Mouse (Mus musculus): ENCODE results near the gene Cnpy4.

Cnpy4 gene

GRCm38 (mm10) chr5:138186950-138187638 is at the start of gene Cnpy4, which contains the start of gene Taf6:
Gene Cnpy4, plus strand, starts transcription at chr5:138187485.
Gene Taf6, minus strand, starts transcription at chr5:138187451.
- DNase-seq (ENCODE audit: low spot score in 2 of 2): peak; percentile 57 to 65

GRCm38 (mm10) chr5:138137935-138138549 is 49.2 kb upstream of the Cnpy4 start:
- no peak for DNase-seq (ENCODE audit: low spot score in 2 of 2)

- DNase-seq (ENCODE audit: low spot score in 2 of 2): no peak
These were observed 48.7 kb upstream of the Cnpy4 start for GRCm38 (mm10) chr5:138138585-138138984.

- DNase-seq (ENCODE audit: low spot score in 2 of 2): no peak
These were observed 32.9 kb upstream of the Cnpy4 start for GRCm38 (mm10) chr5:138154390-138154789.

DNA sequence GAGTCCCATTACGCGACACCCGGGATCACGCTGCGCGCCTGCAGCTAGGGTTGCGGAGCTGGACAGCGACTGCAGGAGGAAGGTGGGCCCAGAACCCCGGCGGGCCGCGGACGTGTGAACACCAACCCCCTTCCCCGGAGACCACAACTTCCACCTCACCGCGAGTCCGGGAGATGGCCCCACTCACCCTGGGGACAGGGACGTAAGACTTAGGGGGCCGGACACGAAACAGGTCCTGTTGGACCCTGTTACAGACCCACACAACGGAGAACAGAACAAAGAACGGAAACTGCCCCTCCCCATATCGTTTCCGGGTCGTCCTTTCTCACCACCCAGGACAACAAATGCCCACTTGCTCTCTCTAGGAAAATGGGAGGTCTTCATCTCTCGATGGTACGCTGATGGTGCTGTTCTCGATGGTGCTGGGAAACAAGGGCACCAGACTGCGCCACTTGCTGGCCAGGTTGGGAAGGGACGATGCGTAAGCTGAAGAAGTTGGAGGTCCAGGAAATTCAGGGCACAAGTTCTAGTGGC is 31.8 kb upstream of the Cnpy4 start, which contains the start of gene Zfp113:
Gene Zfp113, minus strand, starts transcription at position 302 of the 534 bp plus-strand sequence.
- DNase-seq (ENCODE audit: low spot score in 2 of 2): peak; percentile 56 to 83

DNA sequence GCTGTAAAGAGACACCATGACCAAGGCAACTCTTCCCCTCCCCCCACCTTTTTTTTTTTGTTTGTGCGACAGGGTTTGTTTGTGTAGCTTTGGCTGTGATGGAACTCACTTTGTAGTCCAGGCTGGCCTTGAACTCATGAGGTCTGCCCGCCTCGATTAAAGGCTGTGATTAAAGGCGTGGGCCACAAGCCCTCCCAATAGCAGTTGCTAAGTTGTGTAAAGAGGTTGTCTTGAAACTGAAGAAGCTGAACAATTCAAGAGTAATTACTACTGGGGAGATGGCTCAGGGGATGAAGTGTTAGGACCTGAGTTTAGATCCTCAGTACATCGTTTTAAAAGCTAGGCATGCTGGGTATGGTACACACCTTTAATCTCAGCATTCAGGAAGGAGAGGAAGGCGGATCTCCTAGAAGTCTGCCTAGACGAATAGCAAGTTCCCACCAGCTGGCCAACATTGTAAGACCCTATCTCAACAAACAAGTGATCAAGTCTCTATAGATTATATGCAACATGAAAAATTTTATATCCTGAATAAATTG is 27.0 kb upstream of the Cnpy4 start:
- no peak for DNase-seq (ENCODE audit: low spot score in 2 of 2)

- DNase-seq (ENCODE audit: low spot score in 2 of 2): peak; percentile 88 to 91
These were observed 26.2 kb upstream of the Cnpy4 start, which contains the start of gene Cops6 for GRCm38 (mm10) chr5:138160842-138161665. Gene Cops6, plus strand, starts transcription at chr5:138161071.

DNA sequence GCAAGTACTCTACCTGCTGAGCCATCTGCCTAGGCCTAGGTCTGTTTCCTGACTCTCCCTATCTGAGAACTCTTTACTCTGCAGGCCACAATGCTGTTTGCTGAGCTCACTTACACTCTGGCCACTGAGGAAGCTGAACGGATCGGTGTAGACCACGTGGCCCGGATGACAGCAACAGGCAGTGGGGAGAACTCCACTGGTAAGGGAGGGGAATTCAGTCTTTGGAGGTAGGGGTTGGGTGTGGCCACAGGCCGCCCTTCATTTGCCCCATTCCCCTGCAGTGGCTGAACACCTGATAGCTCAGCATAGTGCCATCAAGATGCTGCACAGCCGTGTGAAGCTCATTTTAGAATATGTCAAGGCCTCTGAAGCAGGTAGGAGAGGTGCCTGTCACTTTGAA is 24.2 kb upstream of the Cnpy4 start:
- no peak for DNase-seq (ENCODE audit: low spot score in 2 of 2)

GRCm38 (mm10) chr5:138163610-138164009 is 23.7 kb upstream of the Cnpy4 start:
- no peak for DNase-seq (ENCODE audit: low spot score in 2 of 2)

DNA sequence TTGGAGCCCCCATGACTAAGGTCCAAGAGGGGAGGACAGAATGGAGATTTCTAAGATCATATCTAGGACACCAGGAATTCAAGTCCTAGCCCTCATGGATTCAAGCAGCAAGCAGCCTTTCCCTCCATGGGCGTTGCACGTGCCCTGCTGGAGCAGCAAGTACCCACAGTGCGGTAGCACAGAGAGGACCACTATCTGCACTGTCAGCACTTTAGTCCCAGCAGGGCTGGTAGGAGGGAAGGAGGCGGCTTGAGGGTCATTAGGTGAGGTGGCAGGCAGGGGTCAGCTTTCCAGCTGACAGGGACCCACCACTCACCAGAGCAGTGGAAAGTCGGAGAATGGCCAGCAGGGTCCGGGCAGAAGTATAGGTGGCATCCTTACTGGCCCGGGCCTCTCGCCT is 21.7 kb upstream of the Cnpy4 start:
- DNase-seq (ENCODE audit: low spot score in 2 of 2): no peak

GRCm38 (mm10) chr5:138170936-138171561 is 16.2 kb upstream of the Cnpy4 start:
- peak; percentile 89 to 91 for DNase-seq (ENCODE audit: low spot score in 2 of 2)

GRCm38 (mm10) chr5:138171695-138172491 is 15.4 kb upstream of the Cnpy4 start, which contains the start of the genes Ap4m1 and Mcm7:
Gene Ap4m1, plus strand, starts transcription at chr5:138172002.
Gene Mcm7, minus strand, starts transcription at chr5:138172422.
- peak; percentile 94 to 97 for DNase-seq (ENCODE audit: low spot score in 2 of 2)

GRCm38 (mm10) chr5:138173217-138173616 is 14.1 kb upstream of the Cnpy4 start:
- DNase-seq (ENCODE audit: low spot score in 2 of 2): no peak

- DNase-seq (ENCODE audit: low spot score in 2 of 2): peak in 1 of 2 experiments; percentile 62
These were observed 499 bp downstream of the Cnpy4 start for GRCm38 (mm10) chr5:138187661-138188306.

GRCm38 (mm10) chr5:138193771-138194727 is 6.8 kb downstream of the Cnpy4 start, which contains the start of gene Mblac1:
Gene Mblac1, plus strand, starts transcription at chr5:138194314.
- DNase-seq (ENCODE audit: low spot score in 2 of 2): peak; percentile 73 to 86

GRCm38 (mm10) chr5:138194755-138195345 is 7.6 kb downstream of the Cnpy4 start:
- peak in 1 of 2 experiments; percentile 33 for DNase-seq (ENCODE audit: low spot score in 2 of 2)

- DNase-seq (ENCODE audit: low spot score in 2 of 2): no peak
These were observed 8.2 kb downstream of the Cnpy4 start for GRCm38 (mm10) chr5:138195463-138195862.

GRCm38 (mm10) chr5:138199576-138199975 is 12.3 kb downstream of the Cnpy4 start:
- DNase-seq (ENCODE audit: low spot score in 2 of 2): no peak
